Mouse (Mus musculus): ENCODE results near the gene Ypel3. TPM values are rescaled to one million over a fixed set of nuclear protein-coding genes. Genes with fewer than 3 reads are reported as not detected.
"Not testable (repeated sequence)": the region's sequence is repeated elsewhere in the genome, so short reads cannot be mapped to it uniquely, and the experiment has no call there.

Gene Ypel3
- polyA plus RNA-seq, 1 experiment from 2014 or later = 77.2 TPM

DNA sequence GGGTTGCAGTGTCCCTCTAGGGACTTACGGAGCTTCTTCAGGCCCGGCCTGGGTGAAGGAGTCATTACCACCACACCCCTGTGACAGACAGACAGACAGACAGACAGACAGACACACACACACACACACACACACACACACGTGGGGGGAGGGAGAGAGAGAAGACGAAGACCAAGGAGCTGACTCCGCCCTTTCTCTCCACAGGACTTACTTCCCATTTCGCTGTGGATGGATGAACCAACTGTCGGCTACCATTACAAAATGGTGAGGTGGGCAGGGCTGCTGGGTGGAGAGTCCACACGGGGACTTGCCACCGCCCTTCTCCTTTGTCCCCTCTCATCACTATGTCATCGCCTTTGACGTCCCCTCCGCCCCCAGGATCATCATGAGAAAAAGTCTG is 6.0 kb upstream of the Ypel3 start:
- Histone ChIP-seq H3K36me3 (peaks cover 53% of the 10 kb centered on the region), H3K27ac (no peak overlapping the region), H3K4me1 (peaks cover 38% of the 10 kb centered on the region), H3K27me3 (replicated peaks) (no peaks in the 10 kb centered on the region), H3K9ac (no peak overlapping the region), H3K4me2 (no peak overlapping the region), H3K4me3 (no peak overlapping the region), H3K9me3 (replicated peaks) (no peaks in the 10 kb centered on the region)
- 64% methylated on average over 11 of the region's 12 CpGs for WGBS (ENCODE audit: insufficient replicate concordance)
- no peak for ATAC-seq

DNA sequence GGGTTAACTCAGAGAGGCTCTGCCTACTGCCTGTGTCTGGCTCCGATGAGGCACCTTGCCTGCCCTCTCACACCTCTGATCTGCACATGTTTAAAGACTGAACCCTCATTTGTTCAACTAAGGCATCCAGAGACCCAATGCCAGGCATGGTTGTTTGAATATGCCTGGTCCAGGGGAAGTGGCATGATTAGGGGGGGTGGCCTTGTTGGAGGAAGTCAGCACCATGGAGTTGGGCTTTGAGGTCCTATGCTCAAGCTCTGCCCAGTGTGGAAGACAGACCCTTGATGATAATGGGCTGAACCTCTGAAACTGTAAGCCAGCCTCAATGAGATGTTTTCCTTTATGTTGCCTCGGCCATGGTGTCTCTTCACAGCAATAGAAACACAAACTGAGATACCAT is 3.4 kb upstream of the Ypel3 start:
- no peaks in the 10 kb centered on the region for H3K27me3 ChIP-seq (replicated peaks)
- no peak overlapping the region for H3K27ac ChIP-seq
- WGBS (ENCODE audit: insufficient replicate concordance) = 71% methylated on average over 2 of the region's 2 CpGs
- peaks cover 35% of the 10 kb centered on the region for H3K36me3 ChIP-seq
- H3K9me3 ChIP-seq (replicated peaks) = no peaks in the 10 kb centered on the region
- no peak overlapping the region for H3K4me3 ChIP-seq
- H3K9ac ChIP-seq = no peak overlapping the region
- H3K4me2 ChIP-seq = no peak overlapping the region
- no peak for ATAC-seq
- peaks cover 48% of the 10 kb centered on the region for H3K4me1 ChIP-seq

DNA sequence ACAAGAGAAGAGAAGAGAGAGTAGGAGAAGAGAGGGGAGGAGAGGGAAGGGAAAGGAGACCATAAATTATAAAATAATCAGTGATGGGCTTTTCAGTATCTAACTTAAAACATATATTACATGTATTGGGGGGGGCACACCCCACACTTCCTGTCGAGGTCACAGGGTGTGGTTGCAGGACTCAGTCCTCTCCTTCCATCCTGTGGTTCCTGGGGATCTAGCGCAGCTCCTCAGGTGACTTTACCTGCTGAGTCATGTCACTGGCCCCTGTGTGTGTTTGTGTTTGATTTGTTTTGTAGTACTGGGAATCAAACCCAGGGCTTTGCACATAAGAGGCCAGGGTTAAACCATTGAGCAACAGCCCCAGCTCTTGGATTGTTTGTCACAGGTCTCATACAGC is 2.3 kb upstream of the Ypel3 start:
- no peak for ATAC-seq
- no peak overlapping the region for H3K27ac ChIP-seq
- H3K4me2 ChIP-seq = no peak overlapping the region
- peaks cover 58% of the 10 kb centered on the region for H3K4me1 ChIP-seq
- no peaks in the 10 kb centered on the region for H3K9me3 ChIP-seq (replicated peaks)
- 45% methylated on average over 2 of the region's 2 CpGs for WGBS (ENCODE audit: insufficient replicate concordance)
- H3K36me3 ChIP-seq = peaks cover 38% of the 10 kb centered on the region
- H3K9ac ChIP-seq = no peak overlapping the region
- no peak overlapping the region for H3K4me3 ChIP-seq
- no peaks in the 10 kb centered on the region for H3K27me3 ChIP-seq (replicated peaks)

DNA sequence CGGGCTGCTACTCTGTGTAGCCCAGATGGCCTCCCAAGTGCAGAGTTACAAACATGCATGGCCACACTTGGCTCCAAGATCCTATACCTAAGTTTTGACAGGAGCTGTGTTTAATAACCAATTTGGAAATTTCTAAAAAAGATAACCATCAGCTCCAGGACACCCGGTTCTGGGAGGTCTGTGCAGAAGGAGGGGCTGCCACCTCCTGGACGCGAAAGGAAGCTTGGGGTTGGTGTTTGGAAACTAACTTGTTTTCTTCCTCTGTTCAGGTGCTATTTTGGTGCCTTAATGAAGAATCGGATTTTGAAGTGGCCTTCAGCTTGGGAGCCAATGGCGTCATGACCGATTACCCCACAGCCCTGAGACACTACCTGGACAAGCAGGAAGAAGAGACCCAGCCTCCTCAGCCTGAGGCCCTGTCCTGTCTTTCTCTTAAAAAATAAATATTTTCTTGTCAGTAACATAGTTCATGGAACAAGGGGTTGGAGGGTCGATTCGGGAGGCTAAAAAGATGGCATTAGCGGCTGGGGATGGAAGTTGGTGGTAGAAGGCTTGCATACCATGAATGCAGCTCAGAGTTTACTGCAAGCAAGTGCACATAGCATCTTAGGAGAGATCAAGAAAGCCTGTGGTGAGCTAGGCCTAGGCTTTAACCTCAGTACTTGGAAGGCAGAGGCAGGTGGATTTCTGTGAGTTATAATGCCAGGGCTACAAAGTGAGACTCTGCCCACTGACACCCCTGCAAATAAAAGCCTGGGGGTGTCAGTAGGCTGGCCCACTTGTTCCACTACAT is 1.4 kb upstream of the Ypel3 start:
- Histone ChIP-seq H3K27me3 (replicated peaks) (no peaks in the 10 kb centered on the region), H3K4me3 (no peak overlapping the region), H3K4me1 (peaks cover 68% of the 10 kb centered on the region), H3K4me2 (peak overlapping the region; percentile 92; the same call in 1 of the 2 replicates), H3K36me3 (peaks cover 29% of the 10 kb centered on the region), H3K9ac (peak overlapping the region; percentile 33), H3K9me3 (replicated peaks) (no peaks in the 10 kb centered on the region), H3K27ac (peak overlapping the region; percentile 91; the same call in 1 of the 2 replicates)
- WGBS (ENCODE audit: insufficient replicate concordance) = 79% methylated on average over 10 of the region's 10 CpGs
- ATAC-seq = no peak

DNA sequence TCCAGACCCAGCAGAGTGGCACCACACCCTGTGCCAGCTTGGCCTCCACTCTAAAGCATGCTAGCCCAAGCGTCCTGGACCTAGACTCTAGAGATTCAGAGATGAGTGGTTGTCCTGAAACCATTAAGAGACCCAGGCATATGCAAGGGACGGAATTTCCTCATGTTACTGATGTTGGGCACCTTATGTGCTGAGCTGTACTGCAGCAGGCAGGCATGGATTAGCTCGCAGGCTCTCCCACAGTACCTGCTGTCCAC is 849 bp upstream of the Ypel3 start:
- Histone ChIP-seq H3K4me3 (no peak overlapping the region; the same call in 1 of the 2 replicates), H3K4me1 (peaks cover 69% of the 10 kb centered on the region), H3K27ac (peak overlapping the region; percentile 91), H3K27me3 (replicated peaks) (no peaks in the 10 kb centered on the region), H3K9ac (peak overlapping the region; percentile 33), H3K4me2 (peak overlapping the region; percentile 92), H3K9me3 (replicated peaks) (no peaks in the 10 kb centered on the region), H3K36me3 (peaks cover 29% of the 10 kb centered on the region)
- WGBS (ENCODE audit: insufficient replicate concordance) = 67% methylated on average over 3 of the region's 3 CpGs
- no peak for ATAC-seq

GRCm38 (mm10) chr7:126777476-126777875 is 721 bp downstream of the Ypel3 start:
- WGBS (ENCODE audit: insufficient replicate concordance) = 55% methylated on average over 10 of the region's 10 CpGs
- H3K27me3 ChIP-seq (replicated peaks) = no peaks in the 10 kb centered on the region
- peak overlapping the region; percentile 91 for H3K27ac ChIP-seq
- peak overlapping the region; percentile 98 for H3K9ac ChIP-seq
- peak overlapping the region; percentile 76 for H3K4me3 ChIP-seq
- H3K4me1 ChIP-seq = peaks cover 83% of the 10 kb centered on the region
- ATAC-seq = no peak
- peaks cover 27% of the 10 kb centered on the region for H3K36me3 ChIP-seq
- H3K9me3 ChIP-seq (replicated peaks) = no peaks in the 10 kb centered on the region
- peak overlapping the region; percentile 92 for H3K4me2 ChIP-seq

- Histone ChIP-seq H3K4me3 (peak overlapping the region; percentile 76), H3K27me3 (replicated peaks) (no peaks in the 10 kb centered on the region), H3K9ac (peak overlapping the region; percentile 98), H3K36me3 (peaks cover 31% of the 10 kb centered on the region), H3K4me1 (peaks cover 87% of the 10 kb centered on the region), H3K4me2 (peak overlapping the region; percentile 92), H3K27ac (peak overlapping the region; percentile 91), H3K9me3 (replicated peaks) (no peaks in the 10 kb centered on the region)
- ATAC-seq = no peak
- 92% methylated on average over 3 of the region's 3 CpGs for WGBS (ENCODE audit: insufficient replicate concordance)
Measured at GRCm38 (mm10) chr7:126778147-126778546, 1.4 kb downstream of the Ypel3 start.

GRCm38 (mm10) chr7:126779101-126779500 is 2.3 kb downstream of the Ypel3 start:
- Histone ChIP-seq H3K36me3 (peaks cover 34% of the 10 kb centered on the region), H3K4me1 (peaks cover 82% of the 10 kb centered on the region), H3K27ac (peak overlapping the region; percentile 71; the same call in 1 of the 2 replicates)
- H3K9ac ChIP-seq; H3K27me3 ChIP-seq (replicated peaks); H3K4me3 ChIP-seq; H3K4me2 ChIP-seq; H3K9me3 ChIP-seq (replicated peaks); ATAC-seq: not testable (repeated sequence)
- 75% methylated on average over 7 of the region's 7 CpGs for WGBS (ENCODE audit: insufficient replicate concordance)

- peak overlapping the region; percentile 92 for H3K4me2 ChIP-seq
- no peaks in the 10 kb centered on the region for H3K9me3 ChIP-seq (replicated peaks)
- H3K27me3 ChIP-seq (replicated peaks) = no peaks in the 10 kb centered on the region
- peak overlapping the region; percentile 69 for H3K9ac ChIP-seq
- H3K4me1 ChIP-seq = peaks cover 72% of the 10 kb centered on the region
- peak; percentile 57 for ATAC-seq
- WGBS (ENCODE audit: insufficient replicate concordance) = 1% methylated on average over 21 of the region's 21 CpGs
- H3K4me3 ChIP-seq = peak overlapping the region; percentile 56
- H3K36me3 ChIP-seq = peaks cover 46% of the 10 kb centered on the region
- H3K27ac ChIP-seq = peak overlapping the region; percentile 71
Measured at GRCm38 (mm10) chr7:126779983-126780970, 3.5 kb downstream of the Ypel3 start.

- Histone ChIP-seq H3K9ac (peak within 1 kb of the TSS; percentile 69), H3K27ac (peak within 1 kb of the TSS; percentile 71), H3K4me3 (peak within 1 kb of the TSS; percentile 56), H3K4me1 (peaks cover 63% of the 10 kb centered on the region), H3K4me2 (peak within 1 kb of the TSS; percentile 92), H3K27me3 (replicated peaks) (no peaks in the 10 kb centered on the region), H3K9me3 (replicated peaks) (no peaks in the 10 kb centered on the region), H3K36me3 (peaks cover 54% of the 10 kb centered on the region)
- WGBS (ENCODE audit: insufficient replicate concordance) = 16% methylated on average over 22 of the region's 22 CpGs
- ATAC-seq = no peak
Measured at GRCm38 (mm10) chr7:126780971-126781635, 4.3 kb downstream of the Ypel3 start, which contains the start of gene Tbx6. Gene Tbx6, plus strand, starts transcription at chr7:126781483.

- Histone ChIP-seq H3K9ac (peak overlapping the region; percentile 69), H3K27me3 (replicated peaks) (no peaks in the 10 kb centered on the region), H3K9me3 (replicated peaks) (no peaks in the 10 kb centered on the region), H3K4me2 (peak overlapping the region; percentile 92; the same call in 1 of the 2 replicates), H3K4me1 (peaks cover 58% of the 10 kb centered on the region), H3K36me3 (peaks cover 61% of the 10 kb centered on the region), H3K27ac (peak overlapping the region; percentile 64), H3K4me3 (no peak overlapping the region)
- ATAC-seq = no peak
- 54% methylated on average over 11 of the region's 11 CpGs for WGBS (ENCODE audit: insufficient replicate concordance)
Measured at GRCm38 (mm10) chr7:126781661-126782370, 5.1 kb downstream of the Ypel3 start.

All from liver, embryonic 12.5 days (tissue).